Mouse (Mus musculus): ENCODE measurements around the gene Hps1. TPM values are rescaled to one million over a fixed set of nuclear protein-coding genes. Genes with fewer than 3 reads are reported as not detected.
A peak's percentile ranks its signal among the peaks of the same experiment; 100 is the strongest.

Hps1 gene
- total RNA-seq, 1 experiment from 2014 or later, result 40.6 TPM

DNA sequence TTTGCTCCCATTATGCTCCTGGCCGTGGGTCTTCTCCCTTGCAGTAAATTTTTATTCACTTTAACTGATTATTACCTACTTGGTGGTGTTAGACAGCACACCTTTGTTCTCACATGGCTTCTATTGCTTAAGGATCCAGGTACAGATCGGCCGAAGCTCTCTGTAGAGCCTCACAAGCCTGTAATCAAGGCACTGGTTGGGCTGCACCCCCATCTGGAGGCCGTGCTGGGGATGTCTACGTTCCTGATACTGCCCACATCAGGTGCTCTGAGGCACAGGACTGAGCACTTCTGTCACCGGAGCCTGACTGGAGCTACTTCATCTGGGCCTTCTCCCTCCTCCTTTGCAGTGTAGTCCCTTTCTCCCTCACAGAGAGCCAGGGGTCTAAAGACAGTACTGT is 56.5 kb downstream of the Hps1 start:
- no peak for ATAC-seq (replicated peaks; ENCODE audit: low read depth, poor library complexity, severe bottlenecking)

DNA sequence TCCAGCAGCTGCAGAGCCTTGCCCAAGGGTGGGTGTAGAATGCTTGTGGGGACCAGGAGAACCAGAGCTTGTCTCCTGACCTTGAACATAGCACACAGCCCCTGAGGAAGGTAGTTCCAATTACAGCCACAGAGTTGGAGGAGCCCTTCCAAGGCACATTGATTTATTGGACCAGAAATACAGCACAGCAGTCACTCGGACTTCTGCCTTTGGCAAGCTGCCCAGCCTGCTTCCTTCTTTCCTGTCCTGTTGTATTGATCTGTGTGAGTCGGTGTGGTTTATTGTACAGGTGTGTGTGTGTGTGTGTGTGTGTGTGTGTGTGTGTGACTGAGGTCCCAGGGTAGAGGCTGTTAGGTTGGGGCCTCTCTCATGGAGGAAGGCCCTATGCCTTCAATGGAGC is 57.3 kb downstream of the Hps1 start:
- ATAC-seq (replicated peaks; ENCODE audit: low read depth, poor library complexity, severe bottlenecking), result no peak

DNA sequence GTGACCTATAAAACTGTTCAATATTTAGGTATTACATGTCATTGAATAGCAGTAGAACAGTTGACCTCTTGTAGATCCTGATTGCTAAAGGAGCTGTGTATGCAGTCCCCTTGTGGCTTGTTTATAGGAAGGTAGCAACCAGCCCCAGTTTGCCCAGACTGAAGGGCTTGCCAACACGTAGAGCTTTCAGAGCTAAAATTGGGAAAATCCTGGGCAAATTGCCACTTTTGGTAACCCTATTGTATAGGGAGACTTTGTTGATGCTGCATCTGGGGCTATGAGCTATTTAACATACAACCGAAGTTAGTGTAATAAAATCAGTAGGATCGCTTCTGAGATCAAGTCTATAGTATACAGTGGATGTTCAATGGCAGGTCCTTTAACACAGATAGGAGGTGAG is 61.7 kb downstream of the Hps1 start:
- ATAC-seq (replicated peaks; ENCODE audit: low read depth, poor library complexity, severe bottlenecking), result no peak

DNA sequence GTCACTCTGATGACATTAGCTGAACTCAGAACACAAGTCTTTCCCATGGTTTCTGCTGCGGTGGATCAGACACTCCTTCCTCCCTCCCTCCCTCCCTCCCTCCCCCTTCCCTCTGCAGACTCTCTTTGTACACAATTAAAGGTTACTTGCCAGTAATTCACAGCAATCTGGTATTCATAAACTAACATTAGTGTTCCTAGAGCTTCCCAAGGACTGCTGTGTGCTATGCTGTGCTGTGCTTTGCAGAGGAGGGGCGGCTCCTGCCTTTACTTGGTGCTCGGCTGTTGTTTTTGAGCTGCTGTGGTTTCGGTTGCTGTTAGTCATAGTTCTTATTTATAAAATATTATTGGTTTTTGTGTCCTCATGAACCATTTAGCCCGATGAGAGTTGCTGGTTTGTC is 62.1 kb downstream of the Hps1 start:
- ATAC-seq (replicated peaks; ENCODE audit: low read depth, poor library complexity, severe bottlenecking), result no peak

DNA sequence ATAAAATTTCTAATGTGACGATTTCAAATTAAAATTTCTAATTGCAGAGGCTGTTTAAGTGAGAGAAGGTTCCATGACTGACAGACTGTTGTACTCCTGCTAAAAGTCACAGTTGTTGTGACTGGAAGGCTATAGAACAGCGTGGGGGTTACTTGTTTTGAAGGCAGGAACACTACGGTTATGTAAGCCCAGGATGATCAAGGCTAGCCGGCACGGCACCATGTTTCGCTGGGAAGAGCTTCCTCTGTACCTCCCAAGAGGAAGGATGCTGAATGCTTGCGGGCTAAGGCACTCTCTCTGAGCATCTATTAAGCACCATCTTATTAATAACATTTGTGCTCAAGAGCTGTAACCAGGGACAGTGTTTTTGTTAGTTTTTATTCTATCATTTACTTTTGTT is 63.3 kb downstream of the Hps1 start:
- ATAC-seq (replicated peaks; ENCODE audit: low read depth, poor library complexity, severe bottlenecking), result no peak

DNA sequence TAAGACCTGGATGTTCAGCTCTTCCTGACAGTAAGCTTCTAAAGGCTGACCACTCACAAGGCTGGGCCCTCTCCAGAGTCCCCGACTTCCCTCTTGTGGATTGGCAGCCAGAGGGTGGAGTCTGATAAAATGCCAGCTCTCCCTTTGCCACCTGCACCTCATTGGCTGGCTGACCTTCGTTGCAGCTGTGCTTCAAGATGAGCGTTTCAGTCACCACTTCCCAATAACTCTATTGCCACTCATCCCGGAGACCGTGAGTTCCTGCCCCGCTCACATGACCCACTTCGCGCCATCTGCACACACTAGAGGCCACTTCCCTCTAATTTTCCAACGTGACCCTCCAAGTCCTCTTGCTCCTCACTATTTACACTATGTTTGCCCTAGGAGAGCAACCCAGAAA is 66.0 kb downstream of the Hps1 start:
- 0 out of 2 replicates have a peak, but pooled peaks have one; percentile 36 for ATAC-seq (replicated peaks; ENCODE audit: low read depth, poor library complexity, severe bottlenecking)

Other genes with a start within 250 kb of the Hps1 start
- not detected in 2 replicates for gene Loxl4, start 167.2 kb downstream of the Hps1 start, total RNA-seq (2017)
- gene Pyroxd2, start 27.2 kb downstream of the Hps1 start, total RNA-seq (2017), result 0.39 and 0.73 TPM in 2 replicates